Mouse (Mus musculus): ENCODE measurements at regions not wholly inside any gene's neighbourhood (a gene's known extent, or its start where the extent isn't known, plus 50 kb on each side); places are given as distances from the start of the nearest gene placed in this dataset.

DNA sequence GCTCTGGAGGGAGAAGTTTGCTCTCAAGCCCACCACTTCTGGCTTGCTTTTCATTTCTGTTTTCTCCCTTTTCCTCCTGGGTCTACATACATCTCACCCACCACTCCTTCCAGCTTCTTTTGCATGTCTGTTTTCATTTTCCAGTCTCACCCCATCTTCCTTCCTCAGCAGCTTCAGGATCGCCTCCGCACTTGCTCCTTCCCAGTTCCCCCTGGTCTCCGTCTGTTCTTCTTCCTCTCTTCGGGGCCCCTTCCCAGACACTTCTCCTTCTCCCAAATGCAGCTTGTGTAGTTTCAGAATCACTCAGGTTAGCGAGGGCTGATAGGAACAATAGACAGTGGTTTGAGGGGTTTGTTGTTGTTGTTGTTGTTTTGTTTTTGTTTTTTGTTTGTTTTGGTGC lies 201.4 kb upstream of the Klf3 start:
- TF ChIP-seq CTCF (IDR thresholded peaks at IDR 0.05; ENCODE audit: extremely low read depth, insufficient read depth, low read length) (no peak), POLR2A (IDR thresholded peaks at IDR 0.05; ENCODE audit: extremely low read depth, insufficient read depth, low read length) (no peak)
